8 mouse cellular contexts compared by ENCODE assay signal in genomic region chr4:141559131-141559897, GRCm38 (mm10). TPM values are rescaled to one million over a fixed set of nuclear protein-coding genes. Genes with fewer than 3 reads are reported as not detected.
A peak's percentile ranks its signal among the peaks of the same experiment; 100 is the strongest.
DNase-seq lines count a peak whose midpoint lies in the region; ATAC-seq and TF ChIP-seq lines count a peak whose summit lies in the region.

No protein-coding gene starts in this region.

- no peaks in the 10 kb centered on the region for H3K9me3 ChIP-seq in hindbrain, embryonic 11.5 days (ENCODE audit: control insufficient read depth, low read length)
- H3K9me3 ChIP-seq in lung, postnatal 0 days (ENCODE audit: low read length), result no peaks in the 10 kb centered on the region

- ATAC-seq in hindbrain, embryonic 11.5 days (ENCODE audit: low FRiP score), result peak; percentile 72
- peak; percentile 80 for ATAC-seq in lung, postnatal 0 days

- H3K4me3 ChIP-seq in hindbrain, embryonic 11.5 days (ENCODE audit: low read depth, low read length), result peak overlapping the region; percentile 38
- H3K4me3 ChIP-seq in lung, postnatal 0 days (ENCODE audit: low read depth, low read length), result peak overlapping the region; percentile 39

- no peaks in the 10 kb centered on the region for H3K27me3 ChIP-seq in hindbrain, embryonic 11.5 days (ENCODE audit: control insufficient read depth, insufficient read depth, low read length)
- no peaks in the 10 kb centered on the region for H3K27me3 ChIP-seq in lung, postnatal 0 days (replicated peaks; ENCODE audit: insufficient read depth, low read length)

- peak; percentile 95 for DNase-seq in NIH3T3 (ENCODE audit: low read depth)
- peak; percentile 78 to 83 for DNase-seq in cerebellum, postnatal 10 days
- DNase-seq in frontal cortex, adult 2 months (ENCODE audit: extremely low spot score in 1 of 2, low spot score in 1 of 2), result peak; percentile 59 to 70
- DNase-seq in hindbrain, embryonic 11.5 days (ENCODE audit: low spot score), result peak; percentile 70
- DNase-seq in layer of hippocampus, postnatal 10 days (ENCODE audit: low spot score in 2 of 2), result peak; percentile 54 to 59
- DNase-seq in lung, postnatal 0 days (ENCODE audit: low spot score), result peak; percentile 95
- peak; percentile 60 for DNase-seq in ovary, postnatal 36 days (ENCODE audit: low spot score)
- DNase-seq in thymus, postnatal 10 days (ENCODE audit: low spot score in 2 of 2), result peak; percentile 78

- peak overlapping the region; percentile 50 for H3K9ac ChIP-seq in hindbrain, embryonic 11.5 days (ENCODE audit: low read depth, low read length)
- H3K9ac ChIP-seq in lung, postnatal 0 days (replicated peaks; ENCODE audit: low read depth), result no peak overlapping the region; the same call in 1 of the 2 replicates

- TF ChIP-seq CTCF in lung, postnatal 0 days (IDR thresholded peaks at IDR 0.05), result no peak

- H3K36me3 ChIP-seq in hindbrain, embryonic 11.5 days (ENCODE audit: control insufficient read depth, insufficient read depth, low read length), result no peaks in the 10 kb centered on the region
- no peaks in the 10 kb centered on the region for H3K36me3 ChIP-seq in lung, postnatal 0 days (ENCODE audit: insufficient read depth, low read length)

- H3K27ac ChIP-seq in hindbrain, embryonic 11.5 days (ENCODE audit: low read depth, low read length), result peak overlapping the region; percentile 80
- peak overlapping the region; percentile 91 for H3K27ac ChIP-seq in lung, postnatal 0 days (ENCODE audit: low read length)

- 0 out of 2 replicates have a peak, but pooled peaks have one; percentile 49 for TF ChIP-seq EP300 in lung, postnatal 0 days (IDR thresholded peaks at IDR 0.05)

- peak overlapping the region; percentile 88 for H3K4me2 ChIP-seq in hindbrain, embryonic 11.5 days (replicated peaks; ENCODE audit: low read depth, low read length)
- peak overlapping the region; percentile 87 for H3K4me2 ChIP-seq in lung, postnatal 0 days (replicated peaks; ENCODE audit: low read depth, low read length)

- H3K4me1 ChIP-seq in hindbrain, embryonic 11.5 days (replicated peaks; ENCODE audit: control insufficient read depth, insufficient read depth, low read length), result peaks cover 3% of the 10 kb centered on the region; the same call in 1 of the 2 replicates
- H3K4me1 ChIP-seq in lung, postnatal 0 days (ENCODE audit: insufficient read depth, low read depth, low read length), result no peaks in the 10 kb centered on the region

- WGBS in hindbrain, embryonic 11.5 days, result 1% methylated on average over 27 of the region's 30 CpGs
- WGBS in lung, postnatal 0 days, result under 1% methylated on average over 30 of the region's 30 CpGs

RNA-seq across cellular contexts. Expression of gene Spen, which starts 20.9 kb away (rescaled TPM):
- polyA plus RNA-seq in frontal cortex, adult 2 months (2012; rRNA removed), result 15.4 TPM in 2 replicates
- polyA plus RNA-seq in hindbrain, embryonic 11.5 days (2014; fragmentation: Nextera tagmentation; extraction: Ambion mirVana), result 17.6 and 22.0 TPM in 2 replicates
- 10 to 100 TPM; 62.9 to 64.5 TPM for total RNA-seq in layer of hippocampus, postnatal 10 days (2021)
- 5.7 and 8.8 TPM in 2 replicates for polyA plus RNA-seq in lung, postnatal 0 days (2015; fragmentation: Nextera tagmentation; extraction: Ambion mirVana)

RNA-seq across cellular contexts. Expression of gene Fblim1, which starts 46.6 kb away (rescaled TPM):
- polyA plus RNA-seq in frontal cortex, adult 2 months (2012; rRNA removed), result 1.0 and 2.6 TPM in 2 replicates
- polyA plus RNA-seq in hindbrain, embryonic 11.5 days (2014; fragmentation: Nextera tagmentation; extraction: Ambion mirVana), result 29.1 and 31.1 TPM in 2 replicates
- total RNA-seq in layer of hippocampus, postnatal 10 days (2021), result 1 to 10 TPM; 4.6 to 5.0 TPM
- polyA plus RNA-seq in lung, postnatal 0 days (2015; fragmentation: Nextera tagmentation; extraction: Ambion mirVana), result 52.3 and 57.5 TPM in 2 replicates

RNA-seq across cellular contexts. Expression of gene Tmem82, which starts 59.1 kb away (rescaled TPM):
- 0.84 and 1.2 TPM in 2 replicates for polyA plus RNA-seq in frontal cortex, adult 2 months (2012; rRNA removed)
- 0.33 and 0.52 TPM in 2 replicates for polyA plus RNA-seq in hindbrain, embryonic 11.5 days (2014; fragmentation: Nextera tagmentation; extraction: Ambion mirVana)
- under 1 TPM; 0.69 to 0.98 TPM for total RNA-seq in layer of hippocampus, postnatal 10 days (2021)
- polyA plus RNA-seq in lung, postnatal 0 days (2015; fragmentation: Nextera tagmentation; extraction: Ambion mirVana), result 3.5 and 3.6 TPM in 2 replicates

Comparison
In these comparisons a context has a peak if more than half of its experiments do, and no peak if none do; other contexts are left out.
1. Peak in every context shown above with its lines: DNase-seq, ATAC-seq, H3K4me3 ChIP-seq and H3K27ac ChIP-seq.